Mouse (Mus musculus) gastrocnemius, postnatal 25 days (tissue): ENCODE data around the gene Ntf5. TPM values are rescaled to one million over a fixed set of nuclear protein-coding genes. Genes with fewer than 3 reads are reported as not detected.
A peak's percentile ranks its signal among the peaks of the same experiment; 100 is the strongest.
"Not testable (repeated sequence)": the region's sequence is repeated elsewhere in the genome, so short reads cannot be mapped to it uniquely, and the experiment has no call there.

Experiments used
- DNase-seq: peaks from one replicate; pipeline ENCODE4 v3.0.0; 2022
- long read RNA-seq, 2 experiments: library from polyadenylated mRNA; stranded (forward); transcript quantifications; one replicate each; pipeline ENCODE4 v2.0.0; 2021
- total RNA-seq, 2 experiments: library from RNA; stranded (reverse); gene quantifications; 1 replicate in 1 of 2; 2 replicates in 1 of 2; pipeline ENCODE4 v1.2.3; 2021

Gene Ntf5
- 1 to 10 TPM; 3.9 to 6.6 TPM for total RNA-seq
- long read RNA-seq, experiment 1, partial matches to known transcripts = 0 of 4 reads
- long read RNA-seq, experiment 1, other reads (novel, unspliced or antisense) = 2 of 4 reads
- long read RNA-seq, experiment 2, partial matches to known transcripts = 1 of 4 reads
- long read RNA-seq, experiment 2, other reads (novel, unspliced or antisense) = 0 of 4 reads

DNA sequence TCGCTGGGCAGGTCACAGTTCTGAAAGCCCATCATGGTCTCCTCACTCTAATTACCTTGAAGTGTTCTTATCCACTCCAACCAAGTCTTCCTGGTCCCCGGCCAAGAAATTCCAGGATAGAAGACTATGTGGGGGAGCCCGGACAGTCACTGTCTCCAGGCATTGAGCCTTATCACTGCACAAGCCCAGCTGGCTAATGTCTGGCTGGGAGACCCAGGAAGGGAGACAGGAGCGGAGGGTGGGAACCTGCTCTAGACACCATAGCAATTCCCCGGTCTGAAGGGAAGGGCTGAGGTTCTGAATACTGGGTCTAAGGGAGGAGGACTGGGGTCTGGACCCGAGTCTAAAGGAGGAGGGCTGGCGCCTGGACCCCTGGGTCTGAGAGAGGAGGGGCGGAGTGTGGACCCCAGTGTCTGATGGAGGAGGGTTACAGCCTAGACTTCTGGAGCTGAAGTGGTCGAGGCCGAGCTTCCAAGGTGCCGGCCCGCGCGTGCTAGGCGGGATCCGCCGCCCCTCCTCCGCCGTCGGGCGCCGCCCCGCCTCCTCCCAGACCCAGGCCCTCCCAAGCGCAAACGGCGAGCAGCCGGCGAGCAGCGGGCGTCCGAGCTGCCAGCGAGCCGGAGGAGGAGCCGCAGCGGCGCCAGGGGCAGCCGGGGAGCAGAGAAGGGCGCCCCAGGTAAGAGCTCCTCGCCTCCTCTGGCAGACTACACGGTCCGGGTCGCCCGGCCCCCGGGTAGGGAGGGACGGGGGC is at the start of gene Ntf5:
Gene Ntf5 (plus strand): TSS at position 583 of the 751 bp plus-strand sequence.
- peak; percentile 64 for DNase-seq

DNA sequence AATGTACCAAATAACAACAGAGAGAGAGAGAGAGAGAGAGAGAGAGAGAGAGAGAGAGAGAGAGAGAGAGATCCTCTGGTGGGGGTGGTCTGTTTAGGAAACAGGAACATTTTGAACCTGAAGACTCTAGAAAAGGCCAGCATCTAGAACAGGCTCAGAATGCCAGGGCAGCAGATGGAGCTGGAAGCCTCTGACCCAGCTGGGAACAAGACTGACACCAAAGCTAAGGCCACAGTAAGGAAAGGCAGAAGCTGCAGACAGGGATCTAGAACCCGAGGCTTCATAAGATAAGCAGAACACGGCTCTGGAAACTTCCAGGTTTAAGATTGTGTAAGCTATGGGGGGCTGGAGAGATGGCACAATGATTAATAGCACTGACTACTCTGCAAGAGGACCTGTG is 49.5 kb upstream of the Ntf5 start:
- no peak for DNase-seq

DNA sequence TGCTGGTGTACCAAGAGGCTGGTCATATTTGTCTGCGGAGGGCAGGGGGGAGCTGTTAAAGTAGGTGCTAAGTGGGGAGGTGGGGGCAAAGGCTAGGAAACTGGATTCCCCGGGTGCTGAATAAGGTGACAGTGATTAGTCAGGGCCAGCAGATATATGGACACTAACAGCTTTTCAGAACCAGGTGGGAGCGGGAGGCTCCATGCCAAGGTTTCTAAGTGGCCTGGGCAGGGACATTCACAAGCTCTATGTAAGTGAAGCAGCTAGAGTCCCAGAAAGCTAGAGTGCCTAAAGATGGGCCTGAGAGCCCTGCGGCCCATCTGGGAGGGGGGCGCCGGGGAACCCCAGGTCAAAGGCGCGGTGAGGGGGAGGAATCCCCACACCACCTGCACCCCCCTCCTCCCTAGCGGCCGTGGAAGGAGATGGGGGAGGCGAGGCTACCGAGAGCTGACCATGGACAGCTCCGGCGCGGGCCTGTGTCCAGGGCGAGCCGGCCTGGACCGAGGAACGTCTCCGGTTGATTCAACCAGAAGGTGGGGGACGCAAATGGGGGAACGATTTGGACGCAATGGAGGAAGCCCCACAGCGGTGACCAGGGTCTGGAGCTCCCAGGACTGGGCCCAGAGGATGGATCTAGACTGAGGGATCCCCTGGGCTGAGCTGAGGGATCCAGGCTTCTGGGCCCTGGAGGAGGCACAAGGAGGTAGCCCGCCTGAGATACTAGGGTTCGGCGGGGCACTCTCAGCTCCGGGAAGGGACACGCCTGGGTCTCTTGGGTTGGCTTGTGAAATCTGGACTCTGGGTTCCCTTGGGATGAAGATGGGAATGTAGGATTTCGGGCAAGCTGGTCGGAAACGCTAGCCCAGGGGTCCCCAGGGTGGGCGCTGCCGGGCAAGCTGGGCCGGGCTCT is 47.5 kb upstream of the Ntf5 start:
- peak; percentile 39 for DNase-seq

DNA sequence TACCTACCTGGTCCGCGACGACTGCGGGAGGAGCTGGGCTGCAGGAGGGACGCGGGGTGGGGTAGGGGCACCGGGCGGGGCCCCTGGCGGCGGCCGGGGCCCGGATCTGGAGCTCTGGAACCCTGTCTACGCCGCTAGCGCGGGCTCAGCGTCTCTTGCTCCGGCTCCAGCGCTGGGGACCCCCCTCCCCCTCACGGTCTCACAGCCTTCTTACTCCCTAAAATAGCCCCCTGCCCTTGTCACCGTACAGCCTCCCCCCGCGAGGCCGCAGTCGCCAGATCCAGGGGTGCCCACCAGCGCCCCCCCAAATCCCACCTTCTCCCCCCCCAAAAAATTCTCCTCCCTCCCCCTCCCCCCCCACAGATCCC is 46.9 kb upstream of the Ntf5 start, which contains the start of gene Ppfia3:
Gene Ppfia3 (minus strand): TSS at position 368 of the 368 bp plus-strand sequence.
- no peak for DNase-seq

DNA sequence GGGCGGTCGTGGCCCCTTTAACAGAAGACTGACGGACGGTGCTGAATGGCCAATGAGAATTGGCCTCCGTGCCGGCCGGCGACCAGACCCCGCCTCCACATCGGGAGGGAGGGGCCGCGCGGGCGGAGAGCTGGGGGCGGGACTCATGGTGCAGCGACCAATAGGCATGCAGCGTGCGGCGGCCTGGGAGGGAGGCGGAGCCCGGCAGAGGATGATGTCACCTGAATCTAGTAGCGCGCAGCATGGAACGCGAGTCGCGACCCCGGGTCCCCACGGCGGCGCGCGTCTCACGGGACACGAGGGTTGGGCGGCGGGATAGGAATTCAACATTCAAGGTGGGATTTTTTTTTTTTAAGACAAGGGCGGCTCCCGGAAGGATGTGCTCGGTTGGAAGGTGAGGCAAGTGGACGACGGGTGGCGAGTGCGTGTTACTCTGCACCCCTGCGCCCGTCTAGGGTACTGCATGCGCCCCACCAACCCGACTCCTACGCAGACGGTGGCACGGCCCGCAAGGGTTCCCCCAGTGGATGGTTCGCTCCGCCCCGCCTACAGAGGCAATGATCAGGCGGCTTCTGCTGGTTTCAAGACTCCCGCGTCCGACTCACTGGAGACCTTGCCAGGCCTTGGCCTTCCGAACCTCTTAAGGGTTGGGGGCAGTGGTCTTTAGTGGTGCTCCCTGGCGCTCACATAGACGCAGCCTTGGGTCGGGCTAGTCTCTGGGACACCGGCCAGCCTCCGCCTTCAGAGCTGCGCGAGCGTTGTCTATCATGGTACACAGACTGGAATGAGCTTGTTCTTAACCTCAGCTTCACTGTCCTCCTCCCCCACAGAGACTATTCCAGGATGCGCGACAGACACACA is 46.2 kb upstream of the Ntf5 start:
- peak; percentile 96 for DNase-seq

DNA sequence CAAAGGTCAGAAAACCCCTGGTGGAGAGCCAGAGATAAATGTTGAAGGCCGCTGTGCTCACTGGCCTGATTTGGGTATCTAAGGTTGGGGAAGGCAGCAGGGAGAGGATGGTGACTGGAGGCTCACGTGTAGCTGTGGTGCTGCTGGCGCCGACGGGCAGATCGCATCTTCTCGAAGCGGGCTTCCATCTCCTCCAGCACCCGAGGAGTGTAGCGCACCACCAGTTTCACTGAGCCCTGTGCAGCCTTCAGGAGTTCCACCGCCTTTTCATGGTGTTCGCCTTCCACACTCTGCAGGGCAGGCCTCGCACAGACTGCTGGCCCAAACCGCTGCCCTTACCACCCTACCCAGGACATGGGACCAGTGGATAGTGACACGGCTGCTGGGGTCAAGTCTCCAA is 45.3 kb upstream of the Ntf5 start:
- no peak for DNase-seq

DNA sequence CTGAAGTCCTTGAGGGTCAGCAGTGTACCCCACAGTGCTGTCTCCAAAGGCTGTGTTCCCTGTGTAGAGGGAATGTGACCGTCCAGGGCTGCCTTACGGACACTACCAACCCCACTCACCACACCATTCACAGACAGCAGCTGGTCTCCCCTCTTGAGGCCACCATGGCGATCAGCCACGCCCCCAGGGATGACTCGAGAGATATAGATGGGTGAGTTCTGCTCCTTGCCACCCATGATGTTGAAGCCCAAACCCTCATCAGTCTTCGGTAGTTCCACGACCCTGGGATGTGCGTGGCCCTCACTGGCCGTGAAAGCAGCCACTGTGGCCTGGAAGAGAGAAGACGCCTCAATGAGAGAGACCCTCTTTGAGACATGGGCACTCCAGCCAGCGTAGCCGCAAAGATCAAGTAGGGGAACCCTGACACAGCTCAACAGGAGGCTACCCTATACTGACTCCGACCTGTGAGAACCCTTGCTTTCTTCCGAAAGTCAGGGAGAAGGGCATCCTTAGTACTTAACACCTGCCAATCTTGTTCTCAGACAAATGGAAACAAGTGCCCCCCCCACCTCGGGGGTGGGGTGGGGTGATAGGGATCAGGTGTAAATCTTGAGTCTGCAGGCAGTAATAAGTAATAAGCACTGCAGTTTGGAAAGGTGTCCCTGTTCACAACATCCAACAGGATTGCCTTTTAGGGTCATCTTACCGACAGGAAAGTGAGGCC is 44.3 kb upstream of the Ntf5 start:
- no peak for DNase-seq

DNA sequence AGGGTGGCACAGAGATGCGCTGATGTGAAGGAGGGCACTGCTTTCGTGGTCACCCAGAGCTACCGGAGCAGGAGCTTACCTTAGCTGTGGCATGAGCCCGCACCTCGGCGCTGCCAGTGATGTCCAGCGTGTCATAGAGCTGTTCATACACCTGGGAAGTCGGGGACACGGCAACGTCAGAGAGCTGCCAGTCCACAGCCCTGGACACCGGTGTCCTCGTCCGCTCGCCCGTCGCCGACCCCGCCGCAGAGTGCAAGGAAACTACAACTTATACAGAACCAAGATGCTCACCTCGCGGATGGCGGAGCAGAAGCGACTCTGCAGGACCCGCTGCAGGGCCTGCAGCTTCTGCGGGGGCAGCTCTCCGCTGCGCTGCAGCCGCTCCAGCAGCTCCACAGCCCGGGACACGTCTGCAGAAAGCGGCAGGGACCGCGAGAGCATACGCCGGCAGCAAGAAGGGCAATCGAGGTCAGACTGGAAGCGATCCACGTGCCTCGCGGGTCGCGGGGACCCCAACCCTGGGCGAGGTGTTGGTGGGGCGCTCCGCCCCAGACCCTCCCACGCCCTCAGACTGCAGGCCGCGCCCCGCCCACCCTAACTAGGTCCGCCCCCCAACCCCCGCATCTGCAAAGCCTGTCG is 43.5 kb upstream of the Ntf5 start:
- DNase-seq = no peak

DNA sequence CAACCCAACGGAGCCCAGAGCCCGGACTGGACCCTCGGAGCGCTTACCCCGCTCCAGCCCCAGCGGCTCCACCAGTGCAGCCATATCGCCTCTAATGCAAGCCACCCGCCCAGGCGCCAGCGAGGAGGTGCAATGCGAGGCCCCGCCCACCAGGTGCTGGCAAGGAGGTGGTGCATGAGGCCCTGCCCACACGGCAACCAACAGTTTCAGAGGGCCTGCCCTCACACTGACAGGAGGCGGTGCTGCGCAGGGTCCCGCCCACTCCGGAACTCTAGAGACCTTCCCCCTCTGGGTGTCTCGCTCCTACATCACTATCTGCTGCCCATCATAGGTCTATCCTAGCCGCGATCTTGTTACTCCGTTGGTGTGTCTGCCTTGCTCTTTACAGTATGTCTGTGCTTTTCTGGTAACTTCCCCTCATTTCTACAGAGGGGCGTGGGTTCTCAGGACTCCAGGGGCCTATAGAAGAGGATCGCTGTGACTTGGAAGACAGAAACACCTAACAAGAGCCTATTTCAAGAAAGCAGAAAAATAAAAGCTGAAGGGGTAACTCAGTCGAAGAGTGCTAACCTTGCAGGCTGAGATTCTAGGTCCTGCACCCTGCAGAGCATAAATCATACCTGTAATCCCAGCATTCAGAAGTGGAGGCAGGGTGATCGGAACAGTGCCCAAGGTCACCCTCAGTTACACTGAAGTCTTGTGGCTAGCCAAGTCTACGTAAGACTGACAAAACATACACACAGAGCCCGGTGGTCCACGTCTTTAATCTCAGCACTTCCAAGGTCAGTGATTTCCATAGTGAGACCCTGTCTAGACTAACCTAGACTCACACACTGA is 42.8 kb upstream of the Ntf5 start, which contains the start of gene Lin7b:
Gene Lin7b (minus strand): TSS at position 109 of the 837 bp plus-strand sequence.
- DNase-seq = peak; percentile 84

DNA sequence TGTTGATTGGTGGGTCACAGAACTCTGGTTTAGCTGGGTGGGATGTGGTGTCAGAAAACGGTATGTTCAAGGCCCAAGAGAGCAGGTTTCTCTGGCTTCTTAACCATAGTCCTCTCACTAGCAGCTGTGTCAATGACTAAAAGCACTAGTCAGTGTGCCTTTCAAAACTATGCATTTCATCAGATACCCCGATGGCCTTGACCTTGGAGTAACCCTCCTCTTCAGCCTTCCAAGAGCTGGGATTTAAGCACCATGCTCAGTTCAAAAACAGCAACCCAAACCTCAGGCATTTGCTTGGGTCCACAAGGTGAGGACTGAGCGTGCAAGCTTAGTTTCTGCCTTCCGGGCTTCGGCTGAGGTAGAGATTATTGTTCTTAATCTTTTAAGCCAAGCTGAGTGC is 41.1 kb upstream of the Ntf5 start:
- DNase-seq = no peak

DNA sequence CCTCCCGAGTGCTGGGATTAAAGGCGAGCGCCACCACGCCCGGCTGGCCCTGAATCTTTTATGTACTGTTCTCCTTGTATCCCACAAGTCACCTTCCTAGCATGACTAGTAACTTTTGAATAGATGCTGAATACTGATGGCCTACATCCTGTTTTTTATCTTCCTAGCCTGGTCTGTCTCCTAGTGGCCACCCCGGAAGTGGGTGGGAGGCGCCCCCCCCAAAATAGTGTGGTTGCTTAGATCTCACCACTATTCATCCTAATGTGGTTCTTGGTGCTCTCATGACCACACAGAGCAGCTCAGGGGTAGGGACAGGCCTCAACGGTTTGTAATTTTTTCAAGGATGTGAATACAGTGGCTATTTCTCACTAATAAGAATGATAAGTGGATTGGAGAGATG is 38.9 kb upstream of the Ntf5 start:
- DNase-seq = no peak

DNA sequence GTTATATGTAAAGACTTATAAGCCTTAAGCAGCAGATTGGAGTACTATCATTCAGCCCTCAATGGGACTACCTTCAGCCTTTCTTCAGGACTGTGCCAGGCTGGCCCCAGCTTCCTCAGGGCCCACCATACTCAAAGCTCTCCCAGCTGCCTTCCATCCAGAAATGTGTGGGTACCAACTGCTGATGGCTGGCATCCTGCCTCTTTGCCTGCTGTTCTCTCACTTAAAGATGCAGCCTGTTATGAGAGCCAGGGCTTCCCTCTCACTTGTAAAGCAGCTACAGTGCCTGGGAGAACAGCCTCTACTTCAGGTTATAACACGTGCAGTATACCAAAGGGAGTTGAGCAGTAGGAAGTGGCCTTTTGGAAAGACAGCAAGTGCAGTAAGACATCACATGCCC is 37.4 kb upstream of the Ntf5 start:
- DNase-seq = no peak

DNA sequence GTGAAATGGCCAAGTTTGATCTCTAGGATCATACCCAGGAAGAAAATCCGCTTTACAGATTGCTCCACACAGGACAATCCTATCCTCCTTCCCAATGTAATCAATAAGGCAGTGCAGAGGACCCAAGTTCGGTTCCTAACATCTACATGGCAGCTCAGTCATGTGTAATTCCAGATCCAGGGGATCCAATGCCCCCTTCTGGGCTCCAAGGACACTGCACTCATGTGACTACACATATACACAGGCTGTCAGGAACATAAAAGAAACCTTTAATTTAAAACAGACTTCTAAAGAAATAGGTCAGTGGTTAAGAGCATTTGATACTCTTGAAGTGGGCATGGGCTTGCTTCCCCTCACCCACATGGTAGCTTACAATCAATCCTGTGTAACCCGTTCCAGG is 27.4 kb upstream of the Ntf5 start:
- no peak for DNase-seq

DNA sequence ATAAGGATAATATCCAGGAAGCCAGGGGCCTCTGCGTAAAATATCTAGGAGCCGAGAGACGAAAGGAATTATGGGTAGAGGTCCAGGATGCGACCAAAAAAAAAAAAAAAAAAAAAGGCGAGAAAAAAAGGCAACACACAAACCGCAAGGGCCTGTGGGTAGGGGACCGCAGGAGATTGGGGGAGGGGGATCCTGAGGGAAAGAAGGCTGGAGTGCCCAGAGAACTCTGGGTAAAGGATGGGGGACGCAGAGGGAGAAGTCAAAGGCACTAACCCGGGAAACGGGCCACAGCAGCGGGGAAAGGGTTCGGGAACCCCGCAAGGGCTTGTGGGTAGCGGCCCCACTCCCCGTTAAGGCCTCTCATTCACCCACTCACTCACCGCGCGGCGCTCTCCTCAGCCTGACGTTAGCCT is 18.4 kb upstream of the Ntf5 start:
- DNase-seq = no peak

DNA sequence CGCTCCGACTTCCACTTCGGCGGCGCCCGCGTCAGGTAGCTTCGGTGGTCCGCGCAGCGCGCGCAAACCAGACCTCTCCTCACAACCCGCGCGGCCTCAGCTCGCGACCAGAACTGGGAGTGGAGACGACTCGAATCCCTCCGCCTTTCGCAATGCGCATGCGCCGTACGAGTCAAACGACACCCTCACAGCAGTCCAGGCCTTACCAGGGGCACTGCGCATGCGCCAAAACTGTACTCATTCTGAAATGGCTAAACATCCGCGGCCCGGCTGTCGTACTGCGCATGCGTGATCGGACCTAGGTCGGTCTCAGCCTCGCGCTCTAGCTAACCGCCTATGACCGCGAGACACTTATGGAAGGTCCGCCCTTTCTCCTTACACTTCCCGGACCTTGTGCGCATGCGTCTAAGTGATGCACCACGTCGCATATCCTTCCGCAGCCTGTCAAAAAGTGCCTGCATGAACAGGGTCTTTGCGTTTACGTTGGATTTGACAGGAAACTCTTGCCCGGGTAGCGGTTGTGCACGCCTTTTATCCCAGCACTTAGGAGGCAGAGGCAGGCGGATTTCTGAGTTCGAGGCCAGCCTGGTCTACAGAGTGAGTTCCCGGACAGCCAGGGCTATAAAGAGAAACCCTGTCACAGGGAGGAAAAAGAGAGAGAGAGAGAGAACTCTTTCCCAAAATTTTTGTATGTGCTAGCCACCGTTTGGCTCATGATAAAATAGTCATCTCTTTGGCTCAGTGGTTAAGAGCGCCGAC is 17.7 kb upstream of the Ntf5 start, which contains the start of gene Snrnp70:
Gene Snrnp70 (minus strand): TSS at position 165 of the 759 bp plus-strand sequence.
- DNase-seq = peak; percentile 100

DNA sequence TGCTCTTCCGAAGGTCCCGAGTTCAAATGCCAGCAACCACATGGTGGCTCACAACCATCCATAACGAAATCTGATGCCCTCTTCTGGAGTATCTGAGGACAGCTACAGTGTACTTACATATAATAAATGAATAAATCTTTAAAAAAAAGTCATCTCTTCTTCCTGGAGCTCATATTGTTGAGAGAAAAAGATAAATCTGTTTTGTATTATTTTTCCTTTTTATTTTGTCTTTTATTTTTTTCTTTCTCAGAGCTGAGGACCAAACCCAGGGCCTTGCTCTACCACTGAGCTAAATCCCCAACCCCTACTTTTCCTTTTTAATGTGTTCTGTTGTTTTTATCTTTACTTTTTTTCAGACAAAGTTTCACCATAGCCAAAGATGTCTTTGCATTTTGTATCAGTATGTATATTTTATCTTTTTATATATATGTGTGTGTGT is 17.1 kb upstream of the Ntf5 start:
- DNase-seq = not testable (repeated sequence)

DNA sequence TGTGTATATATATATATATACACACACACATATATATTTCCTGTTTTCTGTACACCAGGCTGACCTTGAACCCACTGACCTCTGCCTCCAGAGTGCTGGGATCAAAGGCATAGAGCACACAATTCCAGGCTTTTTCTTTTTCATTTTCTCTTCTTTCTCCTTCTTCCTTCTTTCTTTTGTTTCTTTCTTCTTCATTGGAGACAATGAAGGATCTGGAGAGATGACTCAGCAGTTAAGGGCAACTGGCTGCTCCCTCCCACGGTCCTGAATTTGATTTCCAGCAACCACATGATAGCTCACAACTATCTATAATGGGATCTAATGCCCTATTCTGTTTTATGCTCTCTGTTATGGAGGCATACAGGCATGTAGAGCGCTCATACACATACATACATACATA is 16.7 kb upstream of the Ntf5 start:
- no peak for DNase-seq

DNA sequence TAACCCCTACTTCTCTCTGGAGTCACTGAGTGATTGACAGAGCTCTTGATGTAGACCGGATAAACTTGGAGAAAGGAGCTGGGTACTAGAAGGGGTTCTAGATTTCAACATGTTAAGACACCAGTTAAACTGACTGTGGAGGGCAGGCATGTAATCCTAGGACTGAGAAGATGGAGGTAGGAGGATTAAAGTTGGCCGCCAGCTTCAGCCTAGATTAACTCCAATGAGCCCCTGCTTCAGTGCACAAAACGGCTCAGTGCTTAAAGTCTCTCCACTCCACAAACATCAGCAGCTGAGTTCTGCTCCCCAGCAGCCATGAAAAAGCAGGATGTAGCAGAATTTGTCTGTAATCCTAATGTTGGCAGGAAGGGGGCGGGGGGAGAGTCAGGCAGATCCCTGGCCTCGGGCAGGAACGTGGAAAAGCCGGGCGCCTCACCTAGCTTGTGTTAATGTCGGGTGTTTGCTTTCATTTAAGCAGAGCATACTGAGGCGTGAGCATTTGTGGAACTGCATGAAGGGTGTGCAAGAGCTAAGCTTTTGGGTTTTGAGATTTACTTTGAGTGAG is 11.9 kb upstream of the Ntf5 start:
- DNase-seq = no peak
